Mouse (Mus musculus) lung, postnatal 0 days (tissue): ENCODE results near the gene Mdm2. TPM values are rescaled to one million over a fixed set of nuclear protein-coding genes. Genes with fewer than 3 reads are reported as not detected.

Experiments
- ATAC-seq: fragments of 200-750 bp; cut with Nextera tagmentation; 2 replicates; pipeline ENCODE4 v1.8.0; 2017; ENCODE audit warnings: moderate library complexity
- DNase-seq: peaks from one replicate; pipeline ENCODE4 v3.0.0-alpha.2; 2016; ENCODE audit warnings: low spot score
- H3K27ac ChIP-seq: fragments of 300-500 bp; sonication (generic); 2 replicates; pipeline ENCODE4 v1.5.1; 2014; ENCODE audit warnings: antibody characterized with exemption, mild to moderate bottlenecking, low read length, mixed read lengths
- H3K27me3 ChIP-seq: fragments of 300-500 bp; sonication (generic); replicated peaks from 2 replicates; pipeline ENCODE4 v1.6.1; 2014; ENCODE audit warnings: low read length, mixed read lengths; ENCODE audit not compliant: insufficient read depth
- H3K36me3 ChIP-seq: fragments of 300-500 bp; sonication (generic); 2 replicates; pipeline ENCODE4 v1.6.1; 2014; ENCODE audit warnings: low read length, mixed read lengths; ENCODE audit not compliant: insufficient read depth
- H3K4me1 ChIP-seq: fragments of 300-500 bp; sonication (generic); 2 replicates; pipeline ENCODE4 v1.6.1; 2014; ENCODE audit warnings: antibody characterized with exemption, low read depth, low read length, mixed read lengths; ENCODE audit not compliant: insufficient read depth
- H3K4me2 ChIP-seq: fragments of 300-500 bp; sonication (generic); replicated peaks from 2 replicates; pipeline ENCODE4 v1.6.1; 2014; ENCODE audit warnings: low read depth, mild to moderate bottlenecking, low read length, moderate library complexity, mixed read lengths
- H3K4me3 ChIP-seq: fragments of 300-500 bp; sonication (generic); 2 replicates; pipeline ENCODE4 v1.5.1; 2014; ENCODE audit warnings: low read depth, low read length
- H3K9ac ChIP-seq: fragments of 300-500 bp; sonication (generic); replicated peaks from 2 replicates; pipeline ENCODE4 v1.6.1; 2014; ENCODE audit warnings: low read depth, mild to moderate bottlenecking
- H3K9me3 ChIP-seq: fragments of 300-500 bp; sonication (generic); 2 replicates; pipeline ENCODE4 v1.6.1; 2016; ENCODE audit warnings: low read length, mixed read lengths
- CTCF ChIP-seq: IDR thresholded peaks from 2 replicates; pipeline ENCODE4 v1.5.1; 2016; ENCODE audit warnings: antibody characterized with exemption, mild to moderate bottlenecking
- EP300 ChIP-seq: IDR thresholded peaks from 2 replicates; pipeline ENCODE4 v1.6.1; 2016; ENCODE audit warnings: antibody characterized with exemption, mild to moderate bottlenecking, control low read depth
- WGBS: fragments of 180-500 bp; shearing (Covaris S2); extraction: QIAGEN DNeasy Blood & Tissue Kit; methylation state at CpG from one replicate; pipeline ENCODE4 v1.1.7; 2014; 5-methylcytosine and 5-hydroxymethylcytosine counted together
- polyA plus RNA-seq: library from polyadenylated mRNA; unstranded; fragments of >200 nt; fragmentation: Nextera tagmentation; extraction: Ambion mirVana; gene quantifications from 2 replicates; pipeline ENCODE4 v1.2.1, GENCODE M21; 2015

The Mdm2 gene
- polyA plus RNA-seq, 1 experiment from 2014 or later: 22.7 TPM

- no peak overlapping the region for H3K9ac ChIP-seq
- no peak overlapping the region for H3K27ac ChIP-seq
- no peaks in the 10 kb centered on the region for H3K27me3 ChIP-seq
- H3K4me1 ChIP-seq: no peaks in the 10 kb centered on the region
- DNase-seq (no peak), ATAC-seq (no peak)
- H3K9me3 ChIP-seq: no peaks in the 10 kb centered on the region
- no peak overlapping the region for H3K4me2 ChIP-seq
- TF ChIP-seq EP300 (no peak), CTCF (no peak)
- peaks cover 21% of the 10 kb centered on the region; the same call in 1 of the 2 replicates for H3K36me3 ChIP-seq
- H3K4me3 ChIP-seq: no peak overlapping the region
- 98% methylated on average over 5 of the region's 5 CpGs for WGBS
Observed at GRCm38 (mm10) chr10:117752851-117753647, 42.5 kb upstream of the Mdm2 start.

GRCm38 (mm10) chr10:117752304-117752821 lies 41.8 kb upstream of the Mdm2 start:
- TF ChIP-seq EP300 (no peak), CTCF (no peak)
- Histone ChIP-seq H3K4me1 (no peaks in the 10 kb centered on the region), H3K9ac (no peak overlapping the region), H3K9me3 (no peaks in the 10 kb centered on the region), H3K4me3 (no peak overlapping the region), H3K27me3 (no peaks in the 10 kb centered on the region), H3K4me2 (no peak overlapping the region), H3K36me3 (peaks cover 17% of the 10 kb centered on the region; the same call in 1 of the 2 replicates), H3K27ac (no peak overlapping the region)
- WGBS: 98% methylated on average over 7 of the region's 7 CpGs
- DNase-seq (no peak), ATAC-seq (no peak)

- 99% methylated on average over 6 of the region's 6 CpGs for WGBS
- no peak for TF ChIP-seq EP300
- no peak for TF ChIP-seq CTCF
- Histone ChIP-seq H3K27ac (no peak overlapping the region), H3K36me3 (peaks cover 11% of the 10 kb centered on the region; the same call in 1 of the 2 replicates), H3K4me1 (no peaks in the 10 kb centered on the region), H3K9ac (no peak overlapping the region), H3K9me3 (no peaks in the 10 kb centered on the region), H3K4me2 (no peak overlapping the region), H3K27me3 (no peaks in the 10 kb centered on the region), H3K4me3 (no peak overlapping the region)
- DNase-seq (no peak), ATAC-seq (no peak)
Observed at GRCm38 (mm10) chr10:117751744-117752143, 41.2 kb upstream of the Mdm2 start.

GRCm38 (mm10) chr10:117751282-117751610 lies 40.7 kb upstream of the Mdm2 start:
- Histone ChIP-seq H3K4me1 (no peaks in the 10 kb centered on the region), H3K27ac (no peak overlapping the region), H3K36me3 (peaks cover 10% of the 10 kb centered on the region; the same call in 1 of the 2 replicates), H3K9ac (no peak overlapping the region), H3K4me2 (no peak overlapping the region), H3K4me3 (no peak overlapping the region), H3K27me3 (no peaks in the 10 kb centered on the region), H3K9me3 (no peaks in the 10 kb centered on the region)
- 97% methylated on average over 14 of the region's 14 CpGs for WGBS
- ATAC-seq: no peak
- TF ChIP-seq EP300 (no peak), CTCF (no peak)
- DNase-seq: no peak

GRCm38 (mm10) chr10:117750529-117751281 lies 40.1 kb upstream of the Mdm2 start:
- no peaks in the 10 kb centered on the region for H3K27me3 ChIP-seq
- WGBS: 98% methylated on average over 5 of the region's 5 CpGs
- no peaks in the 10 kb centered on the region for H3K9me3 ChIP-seq
- no peak overlapping the region for H3K9ac ChIP-seq
- TF ChIP-seq CTCF (no peak), EP300 (no peak)
- H3K27ac ChIP-seq: no peak overlapping the region
- no peak overlapping the region for H3K4me3 ChIP-seq
- no peaks in the 10 kb centered on the region for H3K4me1 ChIP-seq
- no peak overlapping the region for H3K4me2 ChIP-seq
- DNase-seq (no peak), ATAC-seq (no peak)
- H3K36me3 ChIP-seq: peaks cover 10% of the 10 kb centered on the region; the same call in 1 of the 2 replicates

- no peak for TF ChIP-seq CTCF
- TF ChIP-seq EP300: no peak
- DNase-seq (no peak), ATAC-seq (no peak)
- H3K27ac ChIP-seq: no peak overlapping the region
- peaks cover 10% of the 10 kb centered on the region; the same call in 1 of the 2 replicates for H3K36me3 ChIP-seq
- 92% methylated on average over 14 of the region's 14 CpGs for WGBS
- H3K9ac ChIP-seq: no peak overlapping the region
- H3K27me3 ChIP-seq: no peaks in the 10 kb centered on the region
- no peaks in the 10 kb centered on the region for H3K4me1 ChIP-seq
- H3K4me3 ChIP-seq: no peak overlapping the region
- no peaks in the 10 kb centered on the region for H3K9me3 ChIP-seq
- H3K4me2 ChIP-seq: no peak overlapping the region
Observed at GRCm38 (mm10) chr10:117749787-117750343, 39.3 kb upstream of the Mdm2 start.
